Mouse (Mus musculus): ENCODE measurements around the gene Opn4. TPM values are rescaled to one million over a fixed set of nuclear protein-coding genes. Genes with fewer than 3 reads are reported as not detected.

Gene Opn4
- total and polyA plus RNA-seq, 3 experiments = not detected

- H3K4me3 ChIP-seq (ENCODE audit: control insufficient read depth in 1 of 2, insufficient read depth in 1 of 2, low read depth in 2 of 2, low read length in 2 of 2) = no peak overlapping the region
- DNase-seq (ENCODE audit: low read depth, low spot score) = no peak
- no peak for TF ChIP-seq ZC3H11A (IDR thresholded peaks at IDR 0.05; ENCODE audit: low read depth, low read length)
- no peak for TF ChIP-seq USF1 (IDR thresholded peaks at IDR 0.05; ENCODE audit: low read depth, low read length)
- TF ChIP-seq ZNF384 (IDR thresholded peaks at IDR 0.05; ENCODE audit: low read depth, low read length) = no peak
- no peak for TF ChIP-seq POLR2AphosphoS2 (IDR thresholded peaks at IDR 0.05; ENCODE audit: low read length)
- TF ChIP-seq NELFE (IDR thresholded peaks at IDR 0.05; ENCODE audit: low read depth, low read length) = no peak
- TF ChIP-seq TBP (IDR thresholded peaks at IDR 0.05; ENCODE audit: low read depth, low read length) = no peak
- no peak for TF ChIP-seq SMC3 (IDR thresholded peaks at IDR 0.05; ENCODE audit: low read depth, low read length)
- no peak for TF ChIP-seq HCFC1 (IDR thresholded peaks at IDR 0.05; ENCODE audit: low read depth, low read length)
- TF ChIP-seq MAX (IDR thresholded peaks at IDR 0.05; ENCODE audit: low read length) = no peak
Observed at GRCm38 (mm10) chr14:34570903-34571302, 29.0 kb downstream of the Opn4 start.

GRCm38 (mm10) chr14:34570294-34570693, 29.6 kb downstream of the Opn4 start:
- H3K9ac ChIP-seq (ENCODE audit: control insufficient read depth, low read depth, low read length, poor library complexity, severe bottlenecking) = no peak overlapping the region
- DNase-seq (ENCODE audit: low read depth, low spot score) = peak; percentile 70
- H3K36me3 ChIP-seq (ENCODE audit: control insufficient read depth in 1 of 2, insufficient read depth in 2 of 2, low read length in 2 of 2) = no peaks in the 10 kb centered on the region

More at GRCm38 (mm10) chr14:34570903-34571302, 29.0 kb downstream of the Opn4 start:
- H3K4me1 ChIP-seq (ENCODE audit: control insufficient read depth in 1 of 2, insufficient read depth in 2 of 2, low read length in 2 of 2) = no peaks in the 10 kb centered on the region
- H3K79me2 ChIP-seq (ENCODE audit: control insufficient read depth, insufficient read depth, low read length, poor library complexity) = no peaks in the 10 kb centered on the region
- H3K27me3 ChIP-seq (ENCODE audit: control insufficient read depth in 1 of 2, insufficient read depth in 2 of 2, low read length in 2 of 2) = no peaks in the 10 kb centered on the region
- H3K9me3 ChIP-seq (replicated peaks; ENCODE audit: insufficient read depth, low read length) = no peaks in the 10 kb centered on the region
- H3K36me3 ChIP-seq (ENCODE audit: control insufficient read depth in 1 of 2, insufficient read depth in 2 of 2, low read length in 2 of 2) = no peaks in the 10 kb centered on the region
- no peak overlapping the region for H3K9ac ChIP-seq (ENCODE audit: control insufficient read depth, low read depth, low read length, poor library complexity, severe bottlenecking)
- no peak overlapping the region for H3K27ac ChIP-seq (ENCODE audit: control insufficient read depth, low read depth, low read length)

DNA sequence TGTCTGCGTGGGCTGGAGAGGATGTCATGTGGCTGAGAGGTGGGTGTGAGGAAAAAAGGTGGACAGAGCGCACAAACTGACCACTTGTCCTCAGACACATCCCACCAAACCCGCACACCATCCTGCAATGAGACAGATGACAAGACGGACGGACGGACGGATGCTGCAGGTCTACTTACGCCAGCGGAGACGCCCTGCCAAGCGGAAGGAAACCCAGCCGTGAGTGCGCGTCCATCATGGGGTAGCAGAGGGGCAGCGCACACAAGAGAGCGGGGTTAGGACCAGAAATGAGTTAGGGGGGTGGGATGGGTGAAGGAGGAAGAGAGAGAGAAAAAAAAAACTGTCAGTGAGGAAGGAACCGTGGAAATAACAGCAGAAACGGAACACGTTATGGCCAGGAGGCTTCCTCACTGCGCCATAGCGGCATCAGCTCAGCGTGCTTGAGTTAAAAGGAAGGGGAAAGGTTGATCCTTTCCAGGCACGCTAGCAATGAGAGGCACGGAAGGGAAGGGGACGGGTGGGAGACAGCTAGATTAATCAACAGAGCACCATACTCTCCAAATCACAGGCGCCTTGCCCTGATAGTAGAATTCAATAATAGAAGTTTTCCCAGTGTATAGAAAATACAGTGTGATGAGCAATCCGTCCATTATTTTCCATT, 30.3 kb downstream of the Opn4 start:
- TF ChIP-seq E2F4 (IDR thresholded peaks at IDR 0.05; ENCODE audit: borderline replicate concordance, low read depth, low read length) (no peak), POLR2A (IDR thresholded peaks at IDR 0.05; ENCODE audit: control insufficient read depth in 1 of 2, insufficient read depth in 1 of 2, low read depth in 1 of 2, low read length in 2 of 2, poor library complexity in 1 of 2) (no peak), BHLHE40 (IDR thresholded peaks at IDR 0.05; ENCODE audit: borderline replicate concordance, low read depth, low read length) (no peak), MEF2A (IDR thresholded peaks at IDR 0.05; ENCODE audit: extremely low read depth, insufficient replicate concordance, low read depth, low read length, poor library complexity, severe bottlenecking) (no peak), SMC3 (IDR thresholded peaks at IDR 0.05; ENCODE audit: low read depth, low read length) (no peak), MYC (IDR thresholded peaks at IDR 0.05; ENCODE audit: low read depth, low read length) (no peak), ZNF384 (IDR thresholded peaks at IDR 0.05; ENCODE audit: low read depth, low read length) (no peak), MYB (IDR thresholded peaks at IDR 0.05; ENCODE audit: low read depth, low read length) (no peak), JUND (IDR thresholded peaks at IDR 0.05; ENCODE audit: low read depth, low read length) (no peak), MAFK (IDR thresholded peaks at IDR 0.05; ENCODE audit: borderline replicate concordance, low read depth, low read length) (no peak), MAZ (IDR thresholded peaks at IDR 0.05; ENCODE audit: low read depth, low read length) (no peak), MXI1 (IDR thresholded peaks at IDR 0.05; ENCODE audit: low read depth, low read length) (no peak), CHD1 (IDR thresholded peaks at IDR 0.05; ENCODE audit: low read depth, low read length) (no peak)

More at GRCm38 (mm10) chr14:34570294-34570693, 29.6 kb downstream of the Opn4 start:
- H3K4me1 ChIP-seq (ENCODE audit: control insufficient read depth in 1 of 2, insufficient read depth in 2 of 2, low read length in 2 of 2) = no peaks in the 10 kb centered on the region
- no peaks in the 10 kb centered on the region for H3K9me3 ChIP-seq (replicated peaks; ENCODE audit: insufficient read depth, low read length)
- peak; percentile 91 for TF ChIP-seq SMC3 (IDR thresholded peaks at IDR 0.05; ENCODE audit: low read depth, low read length)
- TF ChIP-seq ZC3H11A (IDR thresholded peaks at IDR 0.05; ENCODE audit: low read depth, low read length) = peak; percentile 81
- TF ChIP-seq RAD21 (IDR thresholded peaks at IDR 0.05; ENCODE audit: low read depth, low read length) = peak; percentile 89
- TF ChIP-seq CTCF (IDR thresholded peaks at IDR 0.05 in 2 of 3, conservative IDR thresholded peaks at IDR 0.05 in 1 of 3; ENCODE audit: control insufficient read depth in 1 of 3, insufficient read depth in 1 of 3, low read depth in 2 of 3, low read length in 3 of 3, poor library complexity in 1 of 3, severe bottlenecking in 1 of 3) = peak; percentile 71 to 92 (median 85)
- no peak for TF ChIP-seq ETS1 (IDR thresholded peaks at IDR 0.05; ENCODE audit: low read depth, low read length)
- H3K4me3 ChIP-seq (ENCODE audit: control insufficient read depth in 1 of 2, insufficient read depth in 1 of 2, low read depth in 2 of 2, low read length in 2 of 2) = no peak overlapping the region
- no peaks in the 10 kb centered on the region for H3K27me3 ChIP-seq (ENCODE audit: control insufficient read depth in 1 of 2, insufficient read depth in 2 of 2, low read length in 2 of 2)
- H3K79me2 ChIP-seq (ENCODE audit: control insufficient read depth, insufficient read depth, low read length, poor library complexity) = no peaks in the 10 kb centered on the region
- no peak overlapping the region for H3K27ac ChIP-seq (ENCODE audit: control insufficient read depth, low read depth, low read length)

More for the DNA sequence above, 30.3 kb downstream of the Opn4 start:
- Histone ChIP-seq H3K27me3 (ENCODE audit: control insufficient read depth in 1 of 2, insufficient read depth in 2 of 2, low read length in 2 of 2) (no peaks in the 10 kb centered on the region), H3K9ac (ENCODE audit: control insufficient read depth, low read depth, low read length, poor library complexity, severe bottlenecking) (no peak overlapping the region), H3K36me3 (ENCODE audit: control insufficient read depth in 1 of 2, insufficient read depth in 2 of 2, low read length in 2 of 2) (no peaks in the 10 kb centered on the region), H3K9me3 (replicated peaks; ENCODE audit: insufficient read depth, low read length) (no peaks in the 10 kb centered on the region), H3K4me1 (ENCODE audit: control insufficient read depth in 1 of 2, insufficient read depth in 2 of 2, low read length in 2 of 2) (no peaks in the 10 kb centered on the region), H3K27ac (ENCODE audit: control insufficient read depth, low read depth, low read length) (no peak overlapping the region), H3K79me2 (ENCODE audit: control insufficient read depth, insufficient read depth, low read length, poor library complexity) (no peaks in the 10 kb centered on the region), H3K4me3 (ENCODE audit: control insufficient read depth in 1 of 2, insufficient read depth in 1 of 2, low read depth in 2 of 2, low read length in 2 of 2) (no peak overlapping the region)
- no peak for DNase-seq (ENCODE audit: low read depth, low spot score)

Data from MEL (cell line).